Mouse (Mus musculus) ES-Bruce4 (cell line): ENCODE results near the gene Rad21l.

ENCODE experiments used
- CTCF ChIP-seq: IDR thresholded peaks from one replicate; pipeline ENCODE4 v1.8.1; 2011; ENCODE audit warnings: low read depth, low read length
- POLR2A ChIP-seq: IDR thresholded peaks from one replicate; pipeline ENCODE4 v1.8.1; 2011; ENCODE audit warnings: low read length; ENCODE audit not compliant: insufficient read depth

DNA sequence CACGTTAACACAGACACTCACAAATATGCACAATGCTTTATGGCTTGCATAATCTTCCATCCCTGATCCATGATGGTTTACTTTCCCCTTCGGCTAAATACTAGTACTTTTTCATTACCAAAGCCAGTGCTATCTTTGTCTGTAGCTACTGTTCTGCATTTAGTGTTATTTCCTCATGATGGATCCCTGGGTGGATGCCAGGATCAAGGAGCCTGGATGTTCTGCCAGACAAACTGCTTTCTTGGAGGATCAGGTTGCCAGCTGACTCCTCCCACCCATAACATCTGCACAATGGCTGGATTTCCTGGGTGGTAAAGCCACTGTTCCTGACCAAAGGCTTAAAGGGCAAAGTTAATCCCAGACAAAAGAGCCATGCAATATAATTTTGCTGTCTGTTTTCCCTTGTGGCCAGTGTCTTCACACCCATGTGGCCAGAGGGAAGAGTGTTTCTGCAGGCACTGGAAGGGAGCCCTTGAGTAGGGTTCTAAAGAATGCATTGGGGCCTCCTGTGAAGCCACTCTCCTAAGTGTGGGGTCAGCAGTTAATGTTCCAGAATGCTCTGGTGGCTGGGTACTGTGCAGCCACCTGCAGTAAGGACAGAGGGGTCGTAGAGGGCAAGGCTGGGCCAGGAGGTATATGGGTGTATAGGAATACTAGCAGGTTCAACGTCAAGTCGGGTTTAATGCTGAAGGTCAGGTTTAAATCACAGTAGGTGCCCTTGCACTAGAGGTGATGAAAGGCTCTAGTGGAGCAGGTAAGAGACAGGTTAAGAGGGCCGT lies 51.6 kb downstream of the Rad21l start:
- TF ChIP-seq CTCF (no peak), POLR2A (no peak)
